Mouse (Mus musculus): ENCODE data around the gene Tmem28. TPM values are rescaled to one million over a fixed set of nuclear protein-coding genes. Genes with fewer than 3 reads are reported as not detected.

The Tmem28 gene
- polyA plus RNA-seq, 1 experiment from 2014 or later: 0.04 TPM

DNA sequence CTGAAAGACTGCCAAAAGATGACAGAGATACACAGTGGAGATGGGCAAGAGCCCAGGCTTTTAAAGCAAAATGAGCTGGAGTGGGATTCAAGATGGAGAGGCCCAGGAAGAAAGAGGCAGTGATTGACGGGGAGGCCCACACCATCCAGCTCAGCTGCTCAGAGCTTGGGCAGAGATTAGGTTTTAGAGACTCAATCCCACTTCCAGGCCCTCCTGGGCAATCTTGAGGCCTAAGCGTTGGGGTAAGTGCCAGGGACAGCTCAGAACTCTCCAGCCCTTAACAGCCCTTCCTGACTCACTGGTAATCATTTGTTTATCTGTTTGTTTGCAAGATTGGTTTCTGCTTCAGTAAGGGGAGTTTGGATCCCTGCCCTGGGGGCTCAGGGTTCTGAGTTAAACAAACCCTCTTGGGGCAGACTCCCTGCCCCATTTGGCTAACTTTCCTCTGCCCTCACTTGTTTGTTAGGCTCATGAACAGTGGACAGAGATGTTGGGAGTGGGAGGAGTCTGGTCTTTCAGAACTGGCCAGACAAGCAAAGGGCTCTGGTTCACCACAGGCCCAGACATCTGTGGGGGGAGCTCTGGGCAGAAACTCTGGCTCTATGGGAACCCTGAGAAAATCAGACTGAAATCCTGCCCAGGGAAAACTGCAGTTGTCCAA is 52.6 kb downstream of the Tmem28 start:
- Histone ChIP-seq H3K27me3 (replicated peaks) (peaks cover 2% of the 10 kb centered on the region; the same call in 1 of the 2 replicates), H3K9ac (no peak overlapping the region), H3K9me3 (no peaks in the 10 kb centered on the region), H3K4me2 (no peak overlapping the region; the same call in 1 of the 2 replicates), H3K36me3 (no peaks in the 10 kb centered on the region), H3K27ac (replicated peaks) (peak overlapping the region; percentile 84), H3K4me3 (no peak overlapping the region), H3K4me1 (peaks cover 19% of the 10 kb centered on the region)
- no peak for ATAC-seq (ENCODE audit: extremely low read depth, insufficient number of reproducible peaks, low FRiP score, low TSS enrichment)
- 30% methylated on average over 2 of the region's 2 CpGs for WGBS

DNA sequence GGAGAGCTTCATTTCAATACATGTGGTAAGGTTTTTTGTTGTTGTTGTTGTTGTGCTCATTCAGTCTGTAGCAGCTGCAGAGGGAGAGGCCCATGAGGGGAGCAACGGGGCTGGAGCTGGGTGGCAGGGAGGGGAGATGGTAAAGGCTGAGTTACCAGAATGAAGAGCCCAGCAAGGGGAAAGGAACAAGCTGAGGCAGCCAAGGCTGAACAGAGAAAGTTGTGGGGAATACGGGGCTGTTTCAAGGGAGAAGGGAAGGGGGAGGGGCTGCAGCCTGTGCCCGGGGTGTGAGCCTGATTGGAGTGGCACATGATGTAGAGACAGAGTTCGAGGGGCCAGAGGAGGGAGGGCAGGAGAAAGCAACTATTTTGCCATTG is 53.1 kb downstream of the Tmem28 start:
- Histone ChIP-seq H3K9ac (no peak overlapping the region), H3K4me3 (no peak overlapping the region), H3K27ac (replicated peaks) (peak overlapping the region; percentile 84), H3K36me3 (no peaks in the 10 kb centered on the region), H3K27me3 (replicated peaks) (peaks cover 2% of the 10 kb centered on the region; the same call in 1 of the 2 replicates), H3K4me2 (no peak overlapping the region; the same call in 1 of the 2 replicates), H3K4me1 (peaks cover 19% of the 10 kb centered on the region), H3K9me3 (no peaks in the 10 kb centered on the region)
- WGBS: 27% methylated on average over 4 of the region's 4 CpGs
- no peak; the same call in 1 of the 2 replicates for ATAC-seq (ENCODE audit: extremely low read depth, insufficient number of reproducible peaks, low FRiP score, low TSS enrichment)

DNA sequence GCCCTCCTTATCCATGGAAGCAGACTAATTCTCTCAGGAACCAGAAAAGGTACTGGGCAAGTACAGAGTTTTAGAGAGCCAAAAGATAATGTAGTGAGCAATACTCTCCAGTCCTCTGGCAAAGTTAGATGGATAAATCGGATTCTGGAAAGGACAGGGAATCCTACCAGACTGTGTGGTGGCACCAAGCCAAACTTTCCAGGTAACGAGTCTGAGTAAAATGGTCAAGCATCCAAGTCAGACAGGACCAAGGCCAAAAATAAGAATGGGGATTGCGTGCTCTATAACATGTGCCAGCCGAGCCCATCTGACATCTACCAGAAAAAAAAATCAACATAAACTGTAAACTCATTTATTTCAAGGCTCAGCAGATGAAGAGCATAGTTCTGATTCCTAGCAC is 56.0 kb downstream of the Tmem28 start:
- H3K4me2 ChIP-seq: no peak overlapping the region
- H3K4me3 ChIP-seq: no peak overlapping the region
- WGBS: 49% methylated on average over 4 of the region's 4 CpGs

DNA sequence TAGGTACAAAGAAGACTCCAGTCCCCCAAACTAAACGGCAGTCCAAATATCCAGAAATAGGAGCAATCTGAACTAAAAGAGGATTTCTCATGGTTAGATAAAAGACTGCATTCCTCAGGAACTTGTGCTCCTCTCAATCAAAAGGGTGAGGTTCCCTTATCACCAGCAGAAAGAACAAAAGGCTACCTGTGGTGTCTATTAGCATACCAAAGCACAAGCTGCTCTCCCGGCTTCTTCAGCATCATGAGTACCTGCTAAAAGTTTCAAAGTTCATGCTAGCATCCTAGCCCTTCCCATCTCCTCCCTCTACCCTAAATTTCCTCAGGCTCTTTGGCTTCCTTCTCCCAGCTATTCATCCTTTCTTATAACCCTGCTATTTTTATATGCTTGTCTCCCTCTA is 62.6 kb downstream of the Tmem28 start:
- WGBS: 35% methylated on average over 2 of the region's 2 CpGs
- H3K36me3 ChIP-seq: no peaks in the 10 kb centered on the region
- no peaks in the 10 kb centered on the region for H3K9me3 ChIP-seq
- no peak overlapping the region for H3K9ac ChIP-seq
- no peak overlapping the region for H3K4me2 ChIP-seq
- ATAC-seq (ENCODE audit: extremely low read depth, insufficient number of reproducible peaks, low FRiP score, low TSS enrichment): no peak
- H3K27me3 ChIP-seq (replicated peaks): peaks cover 4% of the 10 kb centered on the region
- H3K4me1 ChIP-seq: no peaks in the 10 kb centered on the region
- no peak overlapping the region for H3K27ac ChIP-seq (replicated peaks)
- no peak overlapping the region for H3K4me3 ChIP-seq

More for the DNA sequence above, 56.0 kb downstream of the Tmem28 start:
- no peaks in the 10 kb centered on the region for H3K36me3 ChIP-seq
- no peaks in the 10 kb centered on the region for H3K9me3 ChIP-seq
- peaks cover 19% of the 10 kb centered on the region for H3K4me1 ChIP-seq
- no peak overlapping the region for H3K27ac ChIP-seq (replicated peaks)
- no peak for ATAC-seq (ENCODE audit: extremely low read depth, insufficient number of reproducible peaks, low FRiP score, low TSS enrichment)
- peaks cover 4% of the 10 kb centered on the region for H3K27me3 ChIP-seq (replicated peaks)
- H3K9ac ChIP-seq: no peak overlapping the region

Other genes starting within 250 kb of the Tmem28 start
- 2.0 and 2.2 TPM in 2 replicates for gene Eda, start 154.6 kb downstream of the Tmem28 start, polyA plus RNA-seq (2015; fragmentation: Nextera tagmentation; extraction: Ambion mirVana)

All from heart, embryonic 13.5 days (tissue).